Mouse (Mus musculus): ENCODE measurements around the gene Vegfc.

- no peak for TF ChIP-seq CTCF (IDR thresholded peaks at IDR 0.05; ENCODE audit: low read depth)
- no peak for TF ChIP-seq EP300 (IDR thresholded peaks at IDR 0.05; ENCODE audit: low read depth)
Observed at GRCm38 (mm10) chr8:54034584-54034983, 42.8 kb upstream of the Vegfc start.
